Mouse (Mus musculus): ENCODE measurements around the gene Lcn11. TPM values are rescaled to one million over a fixed set of nuclear protein-coding genes. Genes with fewer than 3 reads are reported as not detected.

Lcn11 gene
- total and polyA plus RNA-seq, 3 experiments = not detected

DNA sequence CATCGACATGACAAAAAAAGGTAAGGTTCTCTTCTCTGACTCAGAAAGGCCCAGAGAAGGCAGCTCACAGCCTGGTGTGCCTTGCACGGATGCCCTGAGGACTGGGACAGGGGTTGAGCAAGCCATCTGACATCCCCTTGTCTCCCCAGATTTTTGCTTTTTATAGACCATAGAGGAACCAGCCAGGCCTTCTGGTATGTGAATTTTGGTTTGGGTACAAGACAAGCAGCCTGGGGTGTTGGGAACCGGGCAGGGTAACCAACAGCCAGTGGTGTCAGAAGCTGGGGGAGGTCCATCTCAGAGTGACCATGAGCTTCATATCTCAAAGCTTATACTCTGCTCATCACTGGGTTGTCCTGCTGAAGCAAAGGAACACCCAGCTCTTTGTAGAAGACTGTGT lies 47.9 kb downstream of the Lcn11 start:
- H3K9ac ChIP-seq (ENCODE audit: control insufficient read depth, low read depth, low read length, poor library complexity, severe bottlenecking) = no peak overlapping the region
- DNase-seq (ENCODE audit: low read depth, low spot score) = no peak
- TF ChIP-seq MYB (IDR thresholded peaks at IDR 0.05; ENCODE audit: low read depth, low read length) = no peak
- TF ChIP-seq CHD1 (IDR thresholded peaks at IDR 0.05; ENCODE audit: low read depth, low read length) = no peak
- TF ChIP-seq ZNF384 (IDR thresholded peaks at IDR 0.05; ENCODE audit: low read depth, low read length) = no peak
- no peak for TF ChIP-seq TAL1 (IDR thresholded peaks at IDR 0.05; ENCODE audit: low read length)
- no peak for TF ChIP-seq EP300 (IDR thresholded peaks at IDR 0.05; ENCODE audit: low read depth in 1 of 2, low read length in 2 of 2)
- no peak for TF ChIP-seq USF1 (IDR thresholded peaks at IDR 0.05; ENCODE audit: low read depth, low read length)
- no peak for TF ChIP-seq POLR2A (IDR thresholded peaks at IDR 0.05; ENCODE audit: control insufficient read depth in 1 of 2, insufficient read depth in 1 of 2, low read depth in 1 of 2, low read length in 2 of 2, poor library complexity in 1 of 2)
- TF ChIP-seq MYC (IDR thresholded peaks at IDR 0.05; ENCODE audit: low read depth, low read length) = no peak
- no peak for TF ChIP-seq ZC3H11A (IDR thresholded peaks at IDR 0.05; ENCODE audit: low read depth, low read length)
- no peak for TF ChIP-seq MAFK (IDR thresholded peaks at IDR 0.05; ENCODE audit: borderline replicate concordance, low read depth, low read length)
- no peak for TF ChIP-seq USF2 (IDR thresholded peaks at IDR 0.05; ENCODE audit: borderline replicate concordance in 1 of 2, insufficient read depth in 1 of 2, low read depth in 1 of 2, low read length in 2 of 2)
- TF ChIP-seq GATA1 (IDR thresholded peaks at IDR 0.05; ENCODE audit: low read depth, low read length) = no peak
- TF ChIP-seq BHLHE40 (IDR thresholded peaks at IDR 0.05; ENCODE audit: borderline replicate concordance, low read depth, low read length) = no peak
- TF ChIP-seq MAZ (IDR thresholded peaks at IDR 0.05; ENCODE audit: low read depth, low read length) = no peak
- no peak for TF ChIP-seq TBP (IDR thresholded peaks at IDR 0.05; ENCODE audit: low read depth, low read length)
- TF ChIP-seq E2F4 (IDR thresholded peaks at IDR 0.05; ENCODE audit: borderline replicate concordance, low read depth, low read length) = no peak
- no peak for TF ChIP-seq KAT2A (conservative IDR thresholded peaks at IDR 0.05; ENCODE audit: low read depth, low read length)
- H3K4me1 ChIP-seq (ENCODE audit: control insufficient read depth in 1 of 2, insufficient read depth in 2 of 2, low read length in 2 of 2) = no peaks in the 10 kb centered on the region
- no peaks in the 10 kb centered on the region for H3K9me3 ChIP-seq (replicated peaks; ENCODE audit: insufficient read depth, low read length)
- H3K27me3 ChIP-seq (ENCODE audit: control insufficient read depth in 1 of 2, insufficient read depth in 2 of 2, low read length in 2 of 2) = peaks cover 0 to 3% of the 10 kb centered on the region in 2 experiments; a peak in 2 of 4 replicates
- no peak overlapping the region for H3K27ac ChIP-seq (ENCODE audit: control insufficient read depth, low read depth, low read length)
- H3K4me3 ChIP-seq (ENCODE audit: control insufficient read depth in 1 of 2, insufficient read depth in 1 of 2, low read depth in 2 of 2, low read length in 2 of 2) = no peak overlapping the region
- no peaks in the 10 kb centered on the region for H3K79me2 ChIP-seq (ENCODE audit: control insufficient read depth, insufficient read depth, low read length, poor library complexity)
- H3K36me3 ChIP-seq (ENCODE audit: control insufficient read depth in 1 of 2, insufficient read depth in 2 of 2, low read length in 2 of 2) = no peaks in the 10 kb centered on the region

DNA sequence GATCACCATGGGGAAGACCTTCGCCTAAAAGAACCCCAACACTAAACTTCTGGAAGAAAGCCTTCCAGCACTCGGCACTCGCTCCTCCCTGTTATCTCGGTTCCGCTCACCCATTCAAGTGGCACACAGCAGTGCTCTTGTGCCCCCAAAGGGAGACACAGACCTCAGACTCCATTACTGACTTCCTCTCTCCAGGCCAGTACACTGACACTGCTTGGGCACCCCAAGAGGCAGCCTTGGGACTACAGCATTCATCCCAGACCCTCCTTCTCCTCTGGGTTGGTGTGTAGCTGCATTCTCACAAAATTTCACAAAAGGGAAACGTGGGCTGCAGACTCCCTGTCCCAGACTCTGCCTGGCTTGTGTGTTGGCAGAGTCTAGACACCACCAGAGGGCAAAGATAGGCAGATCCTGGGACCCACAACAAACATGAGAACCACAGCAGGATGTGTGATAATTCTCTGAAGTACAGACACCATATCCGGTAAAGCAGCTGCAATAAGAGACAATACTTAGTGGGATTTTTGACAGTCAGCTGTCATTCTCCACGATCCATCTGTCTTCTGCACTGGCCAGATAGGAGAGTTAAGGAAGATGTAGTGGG lies 51.6 kb downstream of the Lcn11 start:
- Histone ChIP-seq H3K27ac (ENCODE audit: control insufficient read depth, low read depth, low read length) (no peak overlapping the region), H3K9ac (ENCODE audit: control insufficient read depth, low read depth, low read length, poor library complexity, severe bottlenecking) (no peak overlapping the region), H3K9me3 (replicated peaks; ENCODE audit: insufficient read depth, low read length) (no peaks in the 10 kb centered on the region), H3K27me3 (ENCODE audit: control insufficient read depth in 1 of 2, insufficient read depth in 2 of 2, low read length in 2 of 2) (peaks cover 0 to 3% of the 10 kb centered on the region in 2 experiments; a peak in 2 of 4 replicates), H3K36me3 (ENCODE audit: control insufficient read depth in 1 of 2, insufficient read depth in 2 of 2, low read length in 2 of 2) (no peaks in the 10 kb centered on the region), H3K4me3 (ENCODE audit: control insufficient read depth in 1 of 2, insufficient read depth in 1 of 2, low read depth in 2 of 2, low read length in 2 of 2) (no peak overlapping the region), H3K79me2 (ENCODE audit: control insufficient read depth, insufficient read depth, low read length, poor library complexity) (no peaks in the 10 kb centered on the region), H3K4me1 (ENCODE audit: control insufficient read depth in 1 of 2, insufficient read depth in 2 of 2, low read length in 2 of 2) (no peaks in the 10 kb centered on the region)
- TF ChIP-seq KAT2A (conservative IDR thresholded peaks at IDR 0.05; ENCODE audit: low read depth, low read length) = no peak
- TF ChIP-seq JUND (IDR thresholded peaks at IDR 0.05; ENCODE audit: low read depth, low read length) = no peak
- no peak for TF ChIP-seq USF1 (IDR thresholded peaks at IDR 0.05; ENCODE audit: low read depth, low read length)
- no peak for TF ChIP-seq ZMIZ1 (IDR thresholded peaks at IDR 0.05; ENCODE audit: low read depth, low read length)
- TF ChIP-seq BHLHE40 (IDR thresholded peaks at IDR 0.05; ENCODE audit: borderline replicate concordance, low read depth, low read length) = no peak
- TF ChIP-seq MXI1 (IDR thresholded peaks at IDR 0.05; ENCODE audit: low read depth, low read length) = no peak
- TF ChIP-seq CHD1 (IDR thresholded peaks at IDR 0.05; ENCODE audit: low read depth, low read length) = no peak
- TF ChIP-seq UBTF (IDR thresholded peaks at IDR 0.05; ENCODE audit: borderline replicate concordance, insufficient read depth, low read depth, low read length) = no peak
- no peak for TF ChIP-seq ZKSCAN1 (IDR thresholded peaks at IDR 0.05; ENCODE audit: low read depth, low read length)
- no peak for TF ChIP-seq EP300 (IDR thresholded peaks at IDR 0.05; ENCODE audit: low read depth in 1 of 2, low read length in 2 of 2)
- no peak for TF ChIP-seq HCFC1 (IDR thresholded peaks at IDR 0.05; ENCODE audit: low read depth, low read length)
- TF ChIP-seq POLR2A (IDR thresholded peaks at IDR 0.05; ENCODE audit: control insufficient read depth in 1 of 2, insufficient read depth in 1 of 2, low read depth in 1 of 2, low read length in 2 of 2, poor library complexity in 1 of 2) = no peak
- no peak for TF ChIP-seq CHD2 (IDR thresholded peaks at IDR 0.05; ENCODE audit: low read length)
- no peak for DNase-seq (ENCODE audit: low read depth, low spot score)

All from MEL (cell line).